13 mouse cellular contexts compared by ENCODE assay signal in the genomic region with DNA sequence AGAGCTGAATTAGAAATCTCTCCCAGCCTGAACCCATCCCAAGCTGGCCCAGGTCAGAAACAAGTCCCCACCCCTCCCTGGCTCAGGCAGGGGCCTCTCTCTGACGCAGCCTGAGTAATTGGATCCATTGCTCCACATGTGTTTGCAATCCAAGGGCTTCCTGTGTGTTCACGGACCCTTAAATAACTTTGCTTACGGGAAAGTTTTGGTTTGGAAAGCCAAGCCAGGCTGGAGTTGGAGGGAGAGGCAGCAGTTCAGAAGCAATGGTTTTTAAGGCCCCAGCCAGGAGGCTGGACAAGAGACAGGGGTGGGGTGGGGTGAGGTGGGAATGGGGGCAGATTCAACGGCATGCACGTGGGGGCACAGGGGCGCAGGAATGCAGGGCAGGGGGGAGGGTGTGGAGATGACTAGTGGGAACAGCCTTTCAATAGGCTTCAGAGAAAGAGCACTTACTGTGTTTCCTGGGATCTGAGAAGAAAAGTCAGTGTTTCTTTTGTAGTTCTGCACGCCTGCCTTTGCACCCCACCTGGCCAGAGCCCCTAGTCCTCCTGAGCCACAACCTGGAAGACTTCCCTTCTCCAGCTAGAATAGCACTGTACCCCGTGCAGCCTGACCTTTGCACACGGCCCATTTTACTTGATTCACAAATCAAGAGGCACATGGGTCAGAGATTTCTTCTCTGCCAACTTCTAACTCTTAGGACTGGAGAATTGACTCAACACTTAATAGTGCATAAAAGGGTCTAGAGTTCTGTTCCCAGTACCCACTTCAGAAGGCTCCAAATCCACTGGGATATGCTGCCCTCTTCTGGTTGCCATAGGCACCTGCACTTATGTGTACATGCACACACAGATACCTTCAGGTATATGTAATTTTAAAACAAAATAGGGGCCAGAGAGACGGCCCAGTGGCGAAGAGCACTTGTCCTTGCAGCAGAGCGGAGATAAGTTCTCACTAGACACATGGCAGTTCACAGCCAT. TPM values are rescaled to one million over a fixed set of nuclear protein-coding genes. Genes with fewer than 3 reads are reported as not detected.
A peak's percentile ranks its signal among the peaks of the same experiment; 100 is the strongest.
DNase-seq lines count a peak whose midpoint lies in the region; ATAC-seq lines count a peak whose summit lies in the region.
"Had no signal": no experiment of that assay in that cellular context is flagged by ENCODE, and none has a peak within 500 bp of the region (broad histone marks: within the 10 kb centered on the region; RNA-seq: fewer than 3 reads in every experiment).

No protein-coding gene starts in this region.

- ATAC-seq in embryonic facial prominence, embryonic 14.5 days (ENCODE audit: low read depth), result peak; percentile 94
- ATAC-seq in limb, embryonic 13.5 days (ENCODE audit: low FRiP score, low read depth), result peak; percentile 93

- WGBS in embryonic facial prominence, embryonic 14.5 days, result 40% methylated on average over 12 of the region's 12 CpGs
- 38% methylated on average over 12 of the region's 12 CpGs for WGBS in limb, embryonic 13.5 days

- H3K4me1 ChIP-seq in embryonic facial prominence, embryonic 14.5 days (ENCODE audit: control insufficient read depth, insufficient read depth, low read length), result peaks cover 42% of the 10 kb centered on the region
- peaks cover 32% of the 10 kb centered on the region for H3K4me1 ChIP-seq in limb, embryonic 13.5 days
- H3K4me1 ChIP-seq: midbrain, embryonic 12.5 days had no signal

- no peak overlapping the region for H3K4me3 ChIP-seq in embryonic facial prominence, embryonic 14.5 days (ENCODE audit: low read depth, low read length)
- H3K4me3 ChIP-seq in limb, embryonic 13.5 days, result no peak overlapping the region
- H3K4me3 ChIP-seq: midbrain, embryonic 12.5 days had no signal

- peak overlapping the region; percentile 14; the same call in 1 of the 2 replicates for H3K4me2 ChIP-seq in embryonic facial prominence, embryonic 14.5 days (ENCODE audit: low read depth, low read length)
- peak overlapping the region; percentile 21; the same call in 1 of the 2 replicates for H3K4me2 ChIP-seq in limb, embryonic 13.5 days (replicated peaks)
- H3K4me2 ChIP-seq: midbrain, embryonic 12.5 days had no signal

- H3K9ac ChIP-seq in embryonic facial prominence, embryonic 14.5 days (ENCODE audit: low read depth, low read length), result no peak overlapping the region
- no peak overlapping the region for H3K9ac ChIP-seq in limb, embryonic 13.5 days
- H3K9ac ChIP-seq: midbrain, embryonic 12.5 days had no signal

- H3K27ac ChIP-seq in embryonic facial prominence, embryonic 14.5 days (replicated peaks; ENCODE audit: low read depth, low read length), result peak overlapping the region; percentile 97
- peak overlapping the region; percentile 97 for H3K27ac ChIP-seq in limb, embryonic 13.5 days
- H3K27ac ChIP-seq: midbrain, embryonic 12.5 days had no signal

- H3K36me3 ChIP-seq in embryonic facial prominence, embryonic 14.5 days (ENCODE audit: control insufficient read depth, insufficient read depth, low read length), result no peaks in the 10 kb centered on the region
- no peaks in the 10 kb centered on the region for H3K36me3 ChIP-seq in limb, embryonic 13.5 days
- H3K36me3 ChIP-seq: midbrain, embryonic 12.5 days had no signal

- peak; percentile 31 for DNase-seq in heart, postnatal 25 days (ENCODE audit: low spot score)
- DNase-seq in heart, adult 8-10 months (ENCODE audit: low spot score), result no peak
- DNase-seq in ES-CJ7 (ENCODE audit: low read depth, low spot score), result peak; percentile 60
- peak; percentile 96 for DNase-seq in embryonic facial prominence, embryonic 14.5 days (ENCODE audit: low spot score)
- DNase-seq in left cerebral cortex, adult 18-20 months (ENCODE audit: low spot score in 2 of 2), result no peak
- DNase-seq in layer of hippocampus, adult 9-10 months (ENCODE audit: low spot score), result no peak
- DNase-seq in thymus, postnatal 14 days, result no peak
- DNase-seq: cerebellum, adult 9-10 months; kidney, adult 18-20 months; right cerebral cortex, postnatal 25 days had no signal

- intact Hi-C loops in heart, postnatal 25 days (cut with DNase I), result no loop called here

- 0 out of 2 replicates have a peak, but pooled peaks cover 4% of the 10 kb centered on the region for H3K9me3 ChIP-seq in embryonic facial prominence, embryonic 14.5 days (ENCODE audit: control insufficient read depth, low read length)
- H3K9me3 ChIP-seq in limb, embryonic 13.5 days, result no peaks in the 10 kb centered on the region
- H3K9me3 ChIP-seq: midbrain, embryonic 12.5 days had no signal

- H3K27me3 ChIP-seq in embryonic facial prominence, embryonic 14.5 days (replicated peaks; ENCODE audit: control insufficient read depth, insufficient read depth, low read length), result no peaks in the 10 kb centered on the region
- no peaks in the 10 kb centered on the region for H3K27me3 ChIP-seq in limb, embryonic 13.5 days
- H3K27me3 ChIP-seq: midbrain, embryonic 12.5 days had no signal

RNA-seq across cellular contexts. Expression of a gene that starts 16.8 kb away (rescaled TPM):
- 1 to 10 TPM; 1.1 to 2.3 TPM for total RNA-seq in heart, postnatal 25 days (2021)
- total RNA-seq in heart, adult 8-10 months (2022), result 1 to 10 TPM in 1 of 4 experiments, under 1 TPM in 3; 0.79 to 1.7 (median 0.82) TPM
- polyA plus RNA-seq in embryonic facial prominence, embryonic 14.5 days (2014; fragmentation: Nextera tagmentation; extraction: Ambion mirVana), result 21.9 and 22.1 TPM in 2 replicates
- 19.6 and 21.1 TPM in 2 replicates for polyA plus RNA-seq in limb, embryonic 13.5 days (2015; fragmentation: Nextera tagmentation; extraction: Ambion mirVana)
- 1 to 10 TPM; 4.6 to 6.3 TPM for total RNA-seq in left cerebral cortex, adult 18-20 months (2021)
- total RNA-seq: MEL had no signal

Comparison
In these comparisons a context has a peak if more than half of its experiments do, and no peak if none do; other contexts are left out.
1. DNase-seq: peak in heart, postnatal 25 days (single experiment), ES-CJ7 (single experiment) and embryonic facial prominence, embryonic 14.5 days (single experiment); none in heart, adult 8-10 months (single experiment), left cerebral cortex, adult 18-20 months (0 of 2), layer of hippocampus, adult 9-10 months (single experiment) and thymus, postnatal 14 days (single experiment).